Mouse (Mus musculus): ENCODE measurements around the gene Fam129b. TPM values are rescaled to one million over a fixed set of nuclear protein-coding genes. Genes with fewer than 3 reads are reported as not detected.
A peak's percentile ranks its signal among the peaks of the same experiment; 100 is the strongest.

Gene Fam129b
- total and polyA plus RNA-seq, 3 experiments = 0.26 to 0.55 (median 0.50) TPM

GRCm38 (mm10) chr2:32847468-32847821 lies 28.5 kb upstream of the Fam129b start:
- DNase-seq (ENCODE audit: extremely low read depth) = no peak
- peak overlapping the region; percentile 83 for H3K4me2 ChIP-seq (ENCODE audit: insufficient read depth, low read depth, poor library complexity, severe bottlenecking)
- peaks cover 3% of the 10 kb centered on the region for H3K27me3 ChIP-seq (replicated peaks)
- no peak overlapping the region for H3K27ac ChIP-seq (ENCODE audit: insufficient read depth, low read depth)
- no peak for TF ChIP-seq JUN (IDR thresholded peaks at IDR 0.05; ENCODE audit: insufficient read depth, low read depth, low read length)
- no peak for TF ChIP-seq GABPA (IDR thresholded peaks at IDR 0.05; ENCODE audit: insufficient replicate concordance, low read depth, low read length)
- TF ChIP-seq TBP (conservative IDR thresholded peaks at IDR 0.05; ENCODE audit: low read depth, low read length) = no peak
- TF ChIP-seq E2F4 (IDR thresholded peaks at IDR 0.05; ENCODE audit: insufficient replicate concordance, low read depth, low read length) = no peak
- TF ChIP-seq MXI1 (IDR thresholded peaks at IDR 0.05; ENCODE audit: low read depth, low read length) = no peak
- no peak for TF ChIP-seq MAX (IDR thresholded peaks at IDR 0.05; ENCODE audit: low read length)
- H3K9me3 ChIP-seq (replicated peaks; ENCODE audit: low read length) = no peaks in the 10 kb centered on the region
- in situ Hi-C loops (cut with MboI; ENCODE audit: low pct_ligation_motif_present, low pct_unique_long_range_greater_than_20kb, low sequenced_read_pairs) (no loop called here), dilution Hi-C loops (cut with MboI; ENCODE audit: extremely low pct_ligation_motif_present, extremely low pct_unique_long_range_greater_than_20kb, low sequenced_read_pairs) (no loop called here)
- peak overlapping the region in 2 of 3 experiments; percentile 9 to 70 for H3K4me3 ChIP-seq (replicated peaks in 1 of 3; ENCODE audit: low read depth in 2 of 3, low read length in 2 of 3, poor library complexity in 1 of 3)
- no peaks in the 10 kb centered on the region for H3K36me3 ChIP-seq (replicated peaks in 1 of 2; ENCODE audit: control insufficient read depth in 1 of 2, insufficient read depth in 1 of 2, low read length in 1 of 2)
- H3K79me2 ChIP-seq (replicated peaks; ENCODE audit: control insufficient read depth, extremely low read depth, insufficient read depth, poor library complexity, severe bottlenecking) = no peaks in the 10 kb centered on the region
- no peak overlapping the region; the same call in 1 of the 2 replicates for H3K9ac ChIP-seq (ENCODE audit: insufficient read depth, low read depth)
- peaks cover 3 to 20% of the 10 kb centered on the region in 2 experiments; a peak in 2 of 4 replicates for H3K4me1 ChIP-seq (ENCODE audit: control insufficient read depth in 1 of 2, insufficient read depth in 2 of 2)

GRCm38 (mm10) chr2:32852156-32852555 lies 23.8 kb upstream of the Fam129b start:
- no peak for DNase-seq (ENCODE audit: extremely low read depth)
- no peak overlapping the region for H3K27ac ChIP-seq (ENCODE audit: insufficient read depth, low read depth)
- dilution Hi-C loops (cut with MboI; ENCODE audit: extremely low pct_ligation_motif_present, extremely low pct_unique_long_range_greater_than_20kb, low sequenced_read_pairs) (no loop called here), in situ Hi-C loops (cut with MboI; ENCODE audit: low pct_ligation_motif_present, low pct_unique_long_range_greater_than_20kb, low sequenced_read_pairs) (loop anchor here (5.0 kb wide), 1 partner anchor 75 kb away; the partner anchor contains the start of genes Ptrh1 and Ttc16)
- H3K36me3 ChIP-seq (replicated peaks in 1 of 2; ENCODE audit: control insufficient read depth in 1 of 2, insufficient read depth in 1 of 2, low read length in 1 of 2) = no peaks in the 10 kb centered on the region
- no peak overlapping the region for H3K4me3 ChIP-seq (replicated peaks in 1 of 3; ENCODE audit: low read depth in 2 of 3, low read length in 2 of 3, poor library complexity in 1 of 3)
- H3K9ac ChIP-seq (ENCODE audit: insufficient read depth, low read depth) = no peak overlapping the region
- peaks cover 3 to 10% of the 10 kb centered on the region in 2 experiments; a peak in 2 of 4 replicates for H3K4me1 ChIP-seq (ENCODE audit: control insufficient read depth in 1 of 2, insufficient read depth in 2 of 2)
- TF ChIP-seq TCF12 (IDR thresholded peaks at IDR 0.05; ENCODE audit: low read depth, low read length) (no peak), SIN3A (IDR thresholded peaks at IDR 0.05; ENCODE audit: low read length) (no peak), POLR2AphosphoS2 (IDR thresholded peaks at IDR 0.05; ENCODE audit: low read depth, low read length) (no peak), MEF2A (IDR thresholded peaks at IDR 0.05; ENCODE audit: borderline replicate concordance, low read depth, low read length) (no peak), ELF1 (IDR thresholded peaks at IDR 0.05; ENCODE audit: low read depth, low read length) (no peak), CHD1 (IDR thresholded peaks at IDR 0.05; ENCODE audit: low read depth, low read length) (no peak), TBP (conservative IDR thresholded peaks at IDR 0.05; ENCODE audit: low read depth, low read length) (no peak), RAD21 (IDR thresholded peaks at IDR 0.05; ENCODE audit: low read depth, low read length) (no peak), SMC3 (IDR thresholded peaks at IDR 0.05; ENCODE audit: low read depth, low read length) (no peak), MAFK (IDR thresholded peaks at IDR 0.05; ENCODE audit: insufficient replicate concordance, low read length) (no peak), ZC3H11A (IDR thresholded peaks at IDR 0.05; ENCODE audit: low read depth, low read length) (no peak), MAX (IDR thresholded peaks at IDR 0.05; ENCODE audit: low read length) (no peak), NRF1 (IDR thresholded peaks at IDR 0.05; ENCODE audit: low read depth, low read length) (no peak), E2F4 (IDR thresholded peaks at IDR 0.05; ENCODE audit: insufficient replicate concordance, low read depth, low read length) (no peak), ZKSCAN1 (IDR thresholded peaks at IDR 0.05; ENCODE audit: borderline replicate concordance, low read depth, low read length) (no peak)
- H3K27me3 ChIP-seq (replicated peaks) = no peaks in the 10 kb centered on the region
- H3K79me2 ChIP-seq (replicated peaks; ENCODE audit: control insufficient read depth, extremely low read depth, insufficient read depth, poor library complexity, severe bottlenecking) = no peaks in the 10 kb centered on the region
- no peaks in the 10 kb centered on the region for H3K9me3 ChIP-seq (replicated peaks; ENCODE audit: low read length)
- H3K4me2 ChIP-seq (ENCODE audit: insufficient read depth, low read depth, poor library complexity, severe bottlenecking) = no peak overlapping the region
